Mouse (Mus musculus) thymus, postnatal 36 days (tissue): ENCODE measurements around the gene Inppl1.
A peak's percentile ranks its signal among the peaks of the same experiment; 100 is the strongest.

Source experiments
- DNase-seq, 2 experiments: peaks; one replicate each; pipeline ENCODE4 v3.0.0; 2022; ENCODE audit warnings: mixed read lengths in 2 of 2

Inppl1 gene

GRCm38 (mm10) chr7:101837154-101837605 lies 849 bp downstream of the Inppl1 start:
- no peak for DNase-seq

GRCm38 (mm10) chr7:101836271-101837153 lies 1.5 kb downstream of the Inppl1 start:
- peak; percentile 59 to 63 for DNase-seq

GRCm38 (mm10) chr7:101835457-101836109 lies 2.4 kb downstream of the Inppl1 start:
- DNase-seq: no peak

GRCm38 (mm10) chr7:101834903-101835302 lies 3.1 kb downstream of the Inppl1 start:
- DNase-seq: no peak

GRCm38 (mm10) chr7:101833916-101834584 lies 4.0 kb downstream of the Inppl1 start:
- DNase-seq: no peak

GRCm38 (mm10) chr7:101833352-101833751 lies 4.7 kb downstream of the Inppl1 start:
- no peak for DNase-seq

GRCm38 (mm10) chr7:101832372-101832771 lies 5.7 kb downstream of the Inppl1 start:
- no peak for DNase-seq

- no peak for DNase-seq
Observed at GRCm38 (mm10) chr7:101831437-101831836, 6.6 kb downstream of the Inppl1 start.

GRCm38 (mm10) chr7:101830373-101830772 lies 7.7 kb downstream of the Inppl1 start:
- no peak for DNase-seq

- no peak for DNase-seq
Observed at GRCm38 (mm10) chr7:101823758-101824630, 14.0 kb downstream of the Inppl1 start.

- DNase-seq: no peak
Observed at GRCm38 (mm10) chr7:101822836-101823757, 14.9 kb downstream of the Inppl1 start.

- DNase-seq: peak in 1 of 2 experiments; percentile 31
Observed at GRCm38 (mm10) chr7:101821571-101822501, 16.2 kb downstream of the Inppl1 start.

GRCm38 (mm10) chr7:101820295-101821030 lies 17.6 kb downstream of the Inppl1 start:
- DNase-seq: no peak

GRCm38 (mm10) chr7:101817861-101818401 lies 20.1 kb downstream of the Inppl1 start, which contains the start of gene Phox2a:
Phox2a (plus strand) TSS chr7:101818313.
- DNase-seq: no peak

- DNase-seq: no peak
Observed at GRCm38 (mm10) chr7:101777053-101777452, 61.0 kb downstream of the Inppl1 start.

- DNase-seq: no peak
Observed at GRCm38 (mm10) chr7:101772687-101773086, 65.3 kb downstream of the Inppl1 start.
